Mouse (Mus musculus) CH12.LX (cell line): ENCODE data around the gene Hoxa10. TPM values are rescaled to one million over a fixed set of nuclear protein-coding genes. Genes with fewer than 3 reads are reported as not detected.

Source experiments
- DNase-seq: peaks from one replicate; pipeline ENCODE4 v3.0.0-alpha.2; 2013; ENCODE audit errors: extremely low read depth
- H3K27ac ChIP-seq: 2 replicates; pipeline ENCODE4 v1.5.1; 2012; ENCODE audit warnings: low read depth, mild to moderate bottlenecking, control low read depth, moderate library complexity; ENCODE audit not compliant: insufficient read depth
- H3K27me3 ChIP-seq: replicated peaks from 2 replicates; pipeline ENCODE3; 2012; ENCODE audit warnings: inconsistent platforms
- H3K36me3 ChIP-seq, 2 experiments: replicated peaks in 1 of 2; 2 replicates each; pipeline versions ENCODE3 to v1.6.1; 2012; ENCODE audit warnings: inconsistent platforms in 1 of 2, low read length in 1 of 2, mild to moderate bottlenecking in 1 of 2, mixed read lengths in 1 of 2, moderate library complexity in 1 of 2; ENCODE audit not compliant: control insufficient read depth in 1 of 2, insufficient read depth in 1 of 2
- H3K4me1 ChIP-seq, 2 experiments: 2 replicates each; pipeline ENCODE4 v1.6.1; 2012; ENCODE audit warnings: inconsistent platforms in 1 of 2, moderate library complexity in 1 of 2; ENCODE audit not compliant: insufficient read depth in 2 of 2, control insufficient read depth in 1 of 2
- H3K4me2 ChIP-seq: 2 replicates; pipeline ENCODE4 v1.6.1; 2012; ENCODE audit warnings: low read depth, mild to moderate bottlenecking, control low read depth; ENCODE audit not compliant: poor library complexity, insufficient read depth, severe bottlenecking
- H3K4me3 ChIP-seq, 3 experiments: fragments of 150-350 bp in 1 of 3; sonication (generic) in 1 of 3; replicated peaks in 1 of 3; 2 replicates each; pipeline versions ENCODE3 to v1.5.1; 2011 to 2012; ENCODE audit warnings: low read depth in 2 of 3, low read length in 2 of 3, mild to moderate bottlenecking in 2 of 3, moderate library complexity in 2 of 3, control low read depth in 1 of 3, improper control_type of control experiment in 1 of 3, inconsistent platforms in 1 of 3, mixed read lengths in 1 of 3; ENCODE audit not compliant: poor library complexity in 1 of 3
- H3K79me2 ChIP-seq: replicated peaks from 2 replicates; pipeline ENCODE4 v1.6.1; 2012; ENCODE audit warnings: mild to moderate bottlenecking, moderate library complexity; ENCODE audit not compliant: control insufficient read depth, poor library complexity, insufficient read depth, severe bottlenecking; ENCODE audit errors: extremely low read depth
- H3K9ac ChIP-seq: 2 replicates; pipeline ENCODE4 v1.6.1; 2012; ENCODE audit warnings: low read depth, mild to moderate bottlenecking, control low read depth, moderate library complexity; ENCODE audit not compliant: insufficient read depth
- H3K9me3 ChIP-seq: replicated peaks from 2 replicates; pipeline ENCODE3; 2012; ENCODE audit warnings: low read length, inconsistent platforms, mixed read lengths
- CHD2 ChIP-seq: IDR thresholded peaks from 2 replicates; pipeline ENCODE4 v1.6.1; 2011; ENCODE audit warnings: low read length, improper control_type of control experiment
- ELF1 ChIP-seq: IDR thresholded peaks from 2 replicates; pipeline ENCODE4 v1.6.1; 2014; ENCODE audit warnings: low read depth, mild to moderate bottlenecking, inconsistent platforms, low read length, improper control_type of control experiment
- EP300 ChIP-seq: IDR thresholded peaks from 2 replicates; pipeline ENCODE4 v1.6.1; 2011; ENCODE audit warnings: low read length, improper control_type of control experiment
- GABPA ChIP-seq: IDR thresholded peaks from 2 replicates; pipeline ENCODE4 v1.6.1; 2012; ENCODE audit warnings: low read depth, low read length, improper control_type of control experiment, inconsistent platforms; ENCODE audit not compliant: insufficient replicate concordance
- JUN ChIP-seq: IDR thresholded peaks from 2 replicates; pipeline ENCODE4 v1.6.1; 2011; ENCODE audit warnings: low read depth, mild to moderate bottlenecking, low read length, improper control_type of control experiment, moderate library complexity; ENCODE audit not compliant: insufficient read depth
- KAT2A ChIP-seq: IDR thresholded peaks from 2 replicates; pipeline ENCODE4 v1.6.1; 2012; ENCODE audit warnings: low read length, improper control_type of control experiment, inconsistent platforms; ENCODE audit not compliant: insufficient replicate concordance
- MAX ChIP-seq: IDR thresholded peaks from 2 replicates; pipeline ENCODE4 v1.6.1; 2011; ENCODE audit warnings: low read length, improper control_type of control experiment
- MAZ ChIP-seq: IDR thresholded peaks from 2 replicates; pipeline ENCODE4 v1.6.1; 2012; ENCODE audit warnings: low read depth, mild to moderate bottlenecking, inconsistent platforms, low read length, improper control_type of control experiment, moderate library complexity
- MEF2A ChIP-seq: IDR thresholded peaks from 2 replicates; pipeline ENCODE4 v1.6.1; 2014; ENCODE audit warnings: low read depth, mild to moderate bottlenecking, inconsistent platforms, low read length, improper control_type of control experiment, borderline replicate concordance
- MXI1 ChIP-seq: IDR thresholded peaks from 2 replicates; pipeline ENCODE4 v1.6.1; 2011; ENCODE audit warnings: mild to moderate bottlenecking, low read depth, low read length, improper control_type of control experiment
- MYC ChIP-seq: IDR thresholded peaks from 2 replicates; pipeline ENCODE4 v1.6.1; 2011; ENCODE audit warnings: low read depth, mild to moderate bottlenecking, improper control_type of control experiment, low read length
- NELFE ChIP-seq: IDR thresholded peaks from 2 replicates; pipeline ENCODE4 v1.6.1; 2011; ENCODE audit warnings: low read depth, low read length, improper control_type of control experiment
- NRF1 ChIP-seq: IDR thresholded peaks from 2 replicates; pipeline ENCODE4 v1.6.1; 2014; ENCODE audit warnings: low read depth, mild to moderate bottlenecking, inconsistent platforms, low read length, improper control_type of control experiment, moderate library complexity
- PAX5 ChIP-seq: IDR thresholded peaks from 2 replicates; pipeline ENCODE4 v1.6.1; 2012; ENCODE audit warnings: low read length, inconsistent platforms, mixed read lengths
- POLR2A ChIP-seq: IDR thresholded peaks from 2 replicates; pipeline ENCODE4 v1.6.1; 2011; ENCODE audit warnings: low read depth, mild to moderate bottlenecking, improper control_type of control experiment, low read length
- POLR2AphosphoS2 ChIP-seq: IDR thresholded peaks from 2 replicates; pipeline ENCODE4 v1.6.1; 2011; ENCODE audit warnings: low read depth, low read length, improper control_type of control experiment
- RAD21 ChIP-seq: IDR thresholded peaks from 2 replicates; pipeline ENCODE4 v1.6.1; 2011; ENCODE audit warnings: low read depth, mild to moderate bottlenecking, low read length, improper control_type of control experiment, moderate library complexity
- RCOR1 ChIP-seq: conservative IDR thresholded peaks from 2 replicates; pipeline ENCODE4 v1.6.1; 2012; ENCODE audit warnings: low read depth, mild to moderate bottlenecking, inconsistent platforms, low read length, improper control_type of control experiment
- SIN3A ChIP-seq: IDR thresholded peaks from 2 replicates; pipeline ENCODE4 v1.6.1; 2012; ENCODE audit warnings: low read length, improper control_type of control experiment, inconsistent platforms
- TCF12 ChIP-seq: IDR thresholded peaks from 2 replicates; pipeline ENCODE4 v1.6.1; 2014; ENCODE audit warnings: low read depth, mild to moderate bottlenecking, inconsistent platforms, low read length, improper control_type of control experiment
- USF1 ChIP-seq: IDR thresholded peaks from 2 replicates; pipeline ENCODE4 v1.6.1; 2014; ENCODE audit warnings: low read depth, mild to moderate bottlenecking, inconsistent platforms, low read length, improper control_type of control experiment
- USF2 ChIP-seq: conservative IDR thresholded peaks from 2 replicates; pipeline ENCODE4 v1.6.1; 2011; ENCODE audit warnings: low read depth, low read length, improper control_type of control experiment
- ZKSCAN1 ChIP-seq: IDR thresholded peaks from 2 replicates; pipeline ENCODE4 v1.6.1; 2012; ENCODE audit warnings: low read depth, inconsistent platforms, low read length, improper control_type of control experiment, borderline replicate concordance
- ZNF384 ChIP-seq: IDR thresholded peaks from 2 replicates; pipeline ENCODE4 v1.6.1; 2012; ENCODE audit warnings: low read depth, low read length, improper control_type of control experiment, inconsistent platforms
- dilution Hi-C: fragments of 300-500 bp; cut with MboI; formaldehyde crosslinking; loops from 2 replicates; pipeline ENCODE4 v1.14.3; 2020; ENCODE audit warnings: low sequenced_read_pairs; ENCODE audit not compliant: extremely low pct_unique_long_range_greater_than_20kb, extremely low pct_ligation_motif_present
- in situ Hi-C: fragments of 300-500 bp; cut with MboI; formaldehyde crosslinking; loops from 3 replicates; pipeline ENCODE4 v1.14.3; 2019; ENCODE audit warnings: low sequenced_read_pairs, low pct_ligation_motif_present, low pct_unique_long_range_greater_than_20kb, mixed read lengths
- polyA plus RNA-seq: library from polyadenylated mRNA; unstranded; fragments of >175 nt; gene quantifications from 2 replicates; pipeline ENCODE4 v1.2.1, GENCODE M21; 2012; ENCODE audit warnings: low read depth; ENCODE audit not compliant: insufficient read length
- total RNA-seq, 2 experiments: library from RNA; depleted of rRNA; stranded (reverse); fragments of 300-350 nt in 1 of 2; fragments of >200 nt in 1 of 2; gene quantifications; 2 replicates each; pipeline ENCODE4 v1.2.3; 2012 to 2014

Gene Hoxa10
- total and polyA plus RNA-seq, 3 experiments = 5.2 to 14.5 (median 14.3) TPM

- Histone ChIP-seq H3K9ac (no peak overlapping the region), H3K27ac (no peak overlapping the region), H3K4me3 (no peak overlapping the region), H3K36me3 (no peaks in the 10 kb centered on the region), H3K79me2 (no peaks in the 10 kb centered on the region), H3K27me3 (no peaks in the 10 kb centered on the region), H3K4me1 (no peaks in the 10 kb centered on the region), H3K9me3 (no peaks in the 10 kb centered on the region), H3K4me2 (no peak overlapping the region)
- in situ Hi-C loops = no loop called here
- no peak for DNase-seq
- TF ChIP-seq POLR2A (no peak), PAX5 (no peak), MEF2A (no peak), RAD21 (no peak), NELFE (no peak), KAT2A (no peak), MAZ (no peak), JUN (no peak), ZNF384 (no peak), USF1 (no peak), POLR2AphosphoS2 (no peak), SIN3A (no peak)
- dilution Hi-C loops = no loop called here
Measured at GRCm38 (mm10) chr6:52184668-52185067, 56.0 kb downstream of the Hoxa10 start.

- no peak for DNase-seq
- no peak overlapping the region for H3K9ac ChIP-seq
- TF ChIP-seq MAX (no peak), USF1 (no peak)
- H3K36me3 ChIP-seq = no peaks in the 10 kb centered on the region
- no peaks in the 10 kb centered on the region for H3K4me1 ChIP-seq
- H3K27me3 ChIP-seq = no peaks in the 10 kb centered on the region
- dilution Hi-C loops = no loop called here
- in situ Hi-C loops = no loop called here
- H3K4me2 ChIP-seq = no peak overlapping the region
- H3K27ac ChIP-seq = no peak overlapping the region
- H3K4me3 ChIP-seq = no peak overlapping the region
- H3K79me2 ChIP-seq = no peaks in the 10 kb centered on the region
- no peaks in the 10 kb centered on the region for H3K9me3 ChIP-seq
Measured at GRCm38 (mm10) chr6:52183311-52184080, 57.2 kb downstream of the Hoxa10 start.

- no peak overlapping the region for H3K27ac ChIP-seq
- in situ Hi-C loops (no loop called here), dilution Hi-C loops (no loop called here)
- H3K4me2 ChIP-seq = no peak overlapping the region
- no peaks in the 10 kb centered on the region for H3K36me3 ChIP-seq
- no peaks in the 10 kb centered on the region for H3K79me2 ChIP-seq
- no peak overlapping the region for H3K9ac ChIP-seq
- no peaks in the 10 kb centered on the region for H3K9me3 ChIP-seq
- no peaks in the 10 kb centered on the region for H3K27me3 ChIP-seq
- TF ChIP-seq MXI1 = no peak
- no peak for TF ChIP-seq TCF12
- TF ChIP-seq SIN3A = no peak
- no peak for TF ChIP-seq USF2
- TF ChIP-seq GABPA = no peak
- TF ChIP-seq POLR2A = no peak
- TF ChIP-seq RCOR1 = no peak
- no peak for TF ChIP-seq MAX
- TF ChIP-seq MYC = no peak
- no peak for TF ChIP-seq EP300
- no peak for TF ChIP-seq CHD2
- no peak for TF ChIP-seq ELF1
- TF ChIP-seq NRF1 = no peak
- no peak for TF ChIP-seq RAD21
- TF ChIP-seq ZKSCAN1 = no peak
- DNase-seq = no peak
- no peak overlapping the region for H3K4me3 ChIP-seq
- H3K4me1 ChIP-seq = no peaks in the 10 kb centered on the region
Measured at GRCm38 (mm10) chr6:52182793-52183192, 57.9 kb downstream of the Hoxa10 start.
